Mouse (Mus musculus) erythroblast, embryonic 14.5 days (primary cell): Measurements from ENCODE around the gene BC107364.

ENCODE experiments used
- GATA1 ChIP-seq: IDR thresholded peaks from 2 replicates; pipeline ENCODE4 v1.6.1; 2012; ENCODE audit warnings: low read length, inconsistent platforms, mixed read lengths
- TAL1 ChIP-seq: IDR thresholded peaks from 3 replicates; pipeline ENCODE4 v1.6.1; 2012; ENCODE audit warnings: low read length, inconsistent platforms, mixed read lengths

GRCm38 (mm10) chr3:96499481-96500288, 47.6 kb upstream of the BC107364 start:
- TF ChIP-seq TAL1: no peak
- TF ChIP-seq GATA1: no peak
